Mouse (Mus musculus) hindbrain, embryonic 14.5 days (tissue): ENCODE measurements at regions not wholly inside any gene's neighbourhood (a gene's known extent, or its start where the extent isn't known, plus 50 kb on each side); places are given as distances from the start of the nearest gene placed in this dataset.

Experiments
- ATAC-seq: fragments of 200-750 bp; cut with Nextera tagmentation; 2 replicates; pipeline ENCODE4 v1.8.0; 2017; ENCODE audit warnings: moderate number of reproducible peaks, mild to moderate bottlenecking, moderate TSS enrichment, moderate library complexity; ENCODE audit not compliant: low FRiP score
- DNase-seq: peaks from one replicate; pipeline ENCODE4 v3.0.0-alpha.2; 2015; ENCODE audit warnings: low spot score
- H3K27ac ChIP-seq: fragments of 300-500 bp; sonication (generic); 2 replicates; pipeline ENCODE4 v1.5.1; 2014; ENCODE audit warnings: mild to moderate bottlenecking, moderate library complexity
- H3K27me3 ChIP-seq: fragments of 300-500 bp; sonication (generic); 2 replicates; pipeline ENCODE4 v1.6.1; 2014; ENCODE audit warnings: mild to moderate bottlenecking, low read length, mixed read lengths; ENCODE audit not compliant: control insufficient read depth, insufficient read depth
- H3K36me3 ChIP-seq: fragments of 300-500 bp; sonication (generic); replicated peaks from 2 replicates; pipeline ENCODE4 v1.6.1; 2014; ENCODE audit not compliant: control insufficient read depth, insufficient read depth
- H3K4me1 ChIP-seq: fragments of 300-500 bp; sonication (generic); replicated peaks from 2 replicates; pipeline ENCODE4 v1.6.1; 2014; ENCODE audit warnings: antibody characterized with exemption, low read length, mixed read lengths; ENCODE audit not compliant: control insufficient read depth, insufficient read depth
- H3K4me2 ChIP-seq: fragments of 300-500 bp; sonication (generic); replicated peaks from 2 replicates; pipeline ENCODE4 v1.6.1; 2014; ENCODE audit warnings: mild to moderate bottlenecking, moderate library complexity
- H3K4me3 ChIP-seq: fragments of 300-500 bp; sonication (generic); replicated peaks from 2 replicates; pipeline ENCODE4 v1.5.1; 2014; ENCODE audit warnings: mild to moderate bottlenecking, low read length
- H3K9ac ChIP-seq: fragments of 300-500 bp; sonication (generic); 2 replicates; pipeline ENCODE4 v1.6.1; 2014
- H3K9me3 ChIP-seq: fragments of 300-500 bp; sonication (generic); 2 replicates; pipeline ENCODE4 v1.6.1; 2016; ENCODE audit warnings: low read length; ENCODE audit not compliant: control insufficient read depth
- WGBS: fragments of 180-500 bp; shearing (Covaris S2); extraction: QIAGEN DNeasy Blood & Tissue Kit; methylation state at CpG from one replicate; pipeline ENCODE4 v1.1.7; 2014; 5-methylcytosine and 5-hydroxymethylcytosine counted together

GRCm38 (mm10) chr1:10877391-10878170, 536.3 kb upstream of the A830018L16Rik start:
- no peak for ATAC-seq
- H3K27ac ChIP-seq = no peak overlapping the region
- H3K4me2 ChIP-seq = no peak overlapping the region
- no peak overlapping the region for H3K9ac ChIP-seq
- no peak overlapping the region for H3K4me3 ChIP-seq
- H3K4me1 ChIP-seq = no peaks in the 10 kb centered on the region
- H3K27me3 ChIP-seq = no peaks in the 10 kb centered on the region
- H3K36me3 ChIP-seq = no peaks in the 10 kb centered on the region
- no peaks in the 10 kb centered on the region for H3K9me3 ChIP-seq
- no peak for DNase-seq
- 64% methylated on average over 2 of the region's 2 CpGs for WGBS

DNA sequence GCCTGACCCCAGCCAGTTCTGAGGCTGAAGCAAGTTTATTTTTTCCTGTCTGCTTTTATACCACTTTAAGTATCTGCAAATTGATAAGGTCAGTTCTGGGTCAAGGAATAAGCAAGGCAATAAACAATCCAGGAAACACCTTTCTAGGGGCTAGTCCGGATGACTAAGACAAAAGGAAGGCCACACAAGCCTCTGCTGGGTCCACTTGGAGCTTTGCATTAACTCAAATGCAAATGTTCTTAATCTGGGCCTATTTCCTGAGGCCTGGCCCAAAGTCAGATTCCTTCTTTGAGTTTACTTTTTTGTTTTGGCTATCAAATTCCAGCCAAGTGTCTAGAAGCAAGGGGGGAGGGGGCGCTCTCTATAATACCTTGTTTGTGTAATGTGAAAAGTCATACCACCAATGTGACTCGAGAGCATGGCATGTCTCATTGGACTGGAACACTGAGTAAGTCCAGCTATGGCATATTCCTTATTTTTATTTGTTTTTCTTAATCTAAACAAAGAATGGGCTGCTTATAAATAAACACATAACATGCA, 535.6 kb upstream of the A830018L16Rik start:
- no peak for DNase-seq
- no peaks in the 10 kb centered on the region for H3K36me3 ChIP-seq

GRCm38 (mm10) chr1:10880026-10880727, 533.7 kb upstream of the A830018L16Rik start:
- H3K9me3 ChIP-seq = no peaks in the 10 kb centered on the region
- no peaks in the 10 kb centered on the region for H3K36me3 ChIP-seq
- WGBS = 71% methylated on average over 12 of the region's 12 CpGs
- H3K4me2 ChIP-seq = no peak overlapping the region
- no peaks in the 10 kb centered on the region for H3K4me1 ChIP-seq
- H3K27me3 ChIP-seq = no peaks in the 10 kb centered on the region
- no peak overlapping the region for H3K4me3 ChIP-seq
- no peak overlapping the region for H3K27ac ChIP-seq
- DNase-seq = no peak
- no peak overlapping the region for H3K9ac ChIP-seq
- no peak for ATAC-seq

More for the DNA sequence above, 535.6 kb upstream of the A830018L16Rik start:
- H3K27me3 ChIP-seq = no peaks in the 10 kb centered on the region
- H3K4me1 ChIP-seq = no peaks in the 10 kb centered on the region
- H3K4me3 ChIP-seq = no peak overlapping the region
- WGBS = 71% methylated on average over 3 of the region's 3 CpGs
- H3K27ac ChIP-seq = no peak overlapping the region
- no peaks in the 10 kb centered on the region for H3K9me3 ChIP-seq
- ATAC-seq = no peak
- H3K4me2 ChIP-seq = no peak overlapping the region
- no peak overlapping the region for H3K9ac ChIP-seq

DNA sequence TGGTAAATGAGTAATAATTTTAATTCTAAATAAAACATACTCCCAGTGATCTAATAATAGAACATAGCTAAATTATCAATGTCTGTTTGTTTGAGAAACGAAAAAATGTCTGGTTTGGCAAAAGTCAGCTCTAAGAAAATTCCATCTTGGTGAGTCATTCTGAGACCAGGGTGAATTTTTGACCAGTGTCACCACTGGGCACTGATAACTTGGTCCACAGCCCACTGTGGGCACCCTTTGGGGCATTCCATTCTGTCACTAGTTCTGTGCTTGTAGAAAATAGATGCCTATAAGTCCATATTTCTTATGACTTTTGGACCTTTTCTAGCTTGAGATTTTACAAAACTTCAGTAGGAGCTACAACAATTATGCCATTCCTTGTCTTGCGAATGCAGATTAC, 515.1 kb upstream of the A830018L16Rik start:
- H3K4me3 ChIP-seq = no peak overlapping the region
- no peaks in the 10 kb centered on the region for H3K27me3 ChIP-seq
- no peaks in the 10 kb centered on the region for H3K9me3 ChIP-seq
- no peak for ATAC-seq
- no peak for DNase-seq
- no peak overlapping the region for H3K9ac ChIP-seq
- no peaks in the 10 kb centered on the region for H3K36me3 ChIP-seq
- no peaks in the 10 kb centered on the region for H3K4me1 ChIP-seq
- H3K4me2 ChIP-seq = no peak overlapping the region
- no peak overlapping the region for H3K27ac ChIP-seq
- WGBS = 76% methylated on average over 2 of the region's 2 CpGs

DNA sequence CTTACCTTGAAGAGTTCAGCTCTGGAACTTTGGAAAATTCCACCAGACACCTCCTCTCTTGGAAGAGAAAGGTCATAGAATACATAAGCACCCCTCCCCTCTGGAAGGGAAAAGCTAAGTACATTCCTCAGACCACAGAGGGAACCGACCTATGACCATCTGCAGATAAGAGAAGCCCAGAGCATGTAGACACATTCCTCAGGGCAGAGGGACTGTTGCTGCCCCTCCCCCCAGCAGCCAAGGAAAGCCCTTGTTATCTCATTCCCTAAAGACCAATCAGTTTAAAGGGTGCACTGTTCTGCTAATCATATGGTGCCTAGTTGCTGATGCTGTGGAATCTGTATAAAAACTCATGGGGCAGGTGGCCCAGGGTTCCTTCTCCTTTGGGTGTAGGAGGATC, 511.2 kb upstream of the A830018L16Rik start:
- Histone ChIP-seq H3K4me2 (no peak overlapping the region), H3K27me3 (no peaks in the 10 kb centered on the region), H3K36me3 (no peaks in the 10 kb centered on the region), H3K9ac (no peak overlapping the region), H3K9me3 (no peaks in the 10 kb centered on the region), H3K4me3 (no peak overlapping the region), H3K27ac (no peak overlapping the region), H3K4me1 (no peaks in the 10 kb centered on the region)
- DNase-seq (no peak), ATAC-seq (no peak)
- WGBS = 70% methylated on average over 1 of the region's 1 CpGs

DNA sequence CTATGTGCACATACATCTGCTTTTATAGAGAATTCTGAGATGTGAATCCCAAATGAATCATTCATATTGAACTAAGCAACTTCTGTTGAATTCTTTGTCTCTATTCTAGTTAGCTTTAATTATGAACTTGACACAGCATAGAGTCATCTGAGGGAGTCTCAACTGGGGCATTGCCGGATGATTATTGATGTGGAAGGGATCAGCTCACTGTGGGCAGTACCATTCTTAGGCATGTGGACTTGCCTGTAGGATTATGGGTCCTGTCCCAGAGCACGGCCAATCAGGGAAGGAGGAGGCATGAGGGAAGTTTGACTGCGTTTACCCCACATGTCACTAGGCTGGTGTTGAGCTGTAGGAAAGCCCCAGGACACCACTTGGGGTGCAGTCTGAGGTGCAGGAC, 493.9 kb upstream of the A830018L16Rik start:
- WGBS = 91% methylated on average over 3 of the region's 3 CpGs
- no peaks in the 10 kb centered on the region for H3K9me3 ChIP-seq
- no peak overlapping the region for H3K9ac ChIP-seq
- H3K4me1 ChIP-seq = no peaks in the 10 kb centered on the region
- no peak for DNase-seq
- H3K4me3 ChIP-seq = no peak overlapping the region
- H3K27me3 ChIP-seq = no peaks in the 10 kb centered on the region
- no peaks in the 10 kb centered on the region for H3K36me3 ChIP-seq
- no peak overlapping the region for H3K4me2 ChIP-seq
- ATAC-seq = no peak
- no peak overlapping the region for H3K27ac ChIP-seq

DNA sequence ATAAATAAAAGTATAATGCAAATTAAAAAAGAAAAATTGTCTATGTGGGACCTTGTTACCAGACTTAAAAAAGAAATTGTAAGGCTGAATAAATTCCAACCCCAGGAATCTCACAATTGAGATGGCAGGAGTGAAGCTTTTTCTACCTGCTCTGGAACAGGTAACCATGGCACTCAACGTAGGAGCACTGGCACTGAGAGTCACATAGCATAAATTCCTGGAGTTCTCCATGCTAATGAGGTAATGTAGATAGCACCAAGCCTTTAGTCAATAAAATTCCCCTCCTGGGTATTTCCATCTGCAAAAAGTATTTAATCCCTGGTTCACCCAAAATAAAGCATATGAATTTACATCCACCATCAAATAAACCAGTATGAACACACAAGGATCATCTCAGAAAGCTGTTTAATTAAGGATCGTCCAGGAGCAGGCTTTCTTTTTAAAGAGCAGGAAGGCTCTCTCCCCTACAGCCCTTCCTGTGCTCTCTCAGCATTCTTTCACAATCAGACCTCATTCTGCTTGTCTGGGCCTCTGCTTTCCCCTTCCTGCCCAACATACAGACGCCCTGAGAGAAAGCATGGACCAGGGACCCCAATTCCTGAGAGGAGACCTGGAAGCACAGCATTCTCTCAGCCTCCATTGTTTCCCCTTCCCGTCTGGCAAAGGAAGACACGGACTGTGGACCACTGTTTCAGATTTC, 481.4 kb upstream of the A830018L16Rik start:
- Histone ChIP-seq H3K4me2 (no peak overlapping the region), H3K4me3 (no peak overlapping the region), H3K4me1 (no peaks in the 10 kb centered on the region), H3K36me3 (no peaks in the 10 kb centered on the region), H3K27ac (no peak overlapping the region), H3K9me3 (no peaks in the 10 kb centered on the region), H3K9ac (no peak overlapping the region), H3K27me3 (no peaks in the 10 kb centered on the region)
- 63% methylated on average over 5 of the region's 5 CpGs for WGBS
- no peak for DNase-seq
- ATAC-seq = no peak

DNA sequence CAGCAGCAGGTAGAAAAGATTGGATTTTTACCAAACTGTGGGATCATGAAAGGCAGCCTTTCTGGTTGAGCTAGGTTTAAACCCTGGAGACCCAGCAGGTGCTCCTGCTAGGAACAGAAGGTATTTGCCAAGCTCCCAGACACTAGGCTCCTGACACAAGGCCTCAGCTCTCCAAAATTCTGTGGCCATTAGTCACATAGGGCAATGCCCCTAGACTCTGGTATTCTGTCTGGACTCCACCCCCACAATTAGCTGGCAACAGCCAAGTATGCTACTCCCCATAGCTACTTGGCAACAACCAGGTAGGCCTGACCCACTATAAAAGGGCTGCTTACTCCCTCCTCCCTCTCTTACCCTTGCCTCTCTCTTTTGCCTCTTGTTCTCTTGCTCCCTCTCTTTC, 480.7 kb upstream of the A830018L16Rik start:
- Histone ChIP-seq H3K4me3 (no peak overlapping the region), H3K27me3 (no peaks in the 10 kb centered on the region), H3K36me3 (no peaks in the 10 kb centered on the region), H3K27ac (no peak overlapping the region), H3K9ac (no peak overlapping the region), H3K4me2 (no peak overlapping the region), H3K4me1 (no peaks in the 10 kb centered on the region), H3K9me3 (no peaks in the 10 kb centered on the region)
- ATAC-seq (no peak), DNase-seq (peak; percentile 16)

- no peaks in the 10 kb centered on the region for H3K4me1 ChIP-seq
- no peak overlapping the region for H3K4me3 ChIP-seq
- no peaks in the 10 kb centered on the region for H3K9me3 ChIP-seq
- no peak overlapping the region for H3K27ac ChIP-seq
- DNase-seq (no peak), ATAC-seq (no peak)
- 43% methylated on average over 3 of the region's 3 CpGs for WGBS
- H3K36me3 ChIP-seq = no peaks in the 10 kb centered on the region
- H3K27me3 ChIP-seq = no peaks in the 10 kb centered on the region
- H3K9ac ChIP-seq = no peak overlapping the region
- H3K4me2 ChIP-seq = no peak overlapping the region
Observed at GRCm38 (mm10) chr1:10938436-10938835, 475.5 kb upstream of the A830018L16Rik start.
